Mouse (Mus musculus) myocyte (in vitro differentiated cells): Measurements from ENCODE around the gene Sgsm1. TPM values are rescaled to one million over a fixed set of nuclear protein-coding genes. Genes with fewer than 3 reads are reported as not detected.

ENCODE experiments used
- H3K27me3 ChIP-seq: one replicate; pipeline ENCODE4 v1.6.1; 2011; ENCODE audit not compliant: control insufficient read depth, insufficient read depth, insufficient read length
- H3K36me3 ChIP-seq: one replicate; pipeline ENCODE4 v1.6.1; 2011; ENCODE audit not compliant: control insufficient read depth, insufficient read depth
- H3K4me2 ChIP-seq: one replicate; pipeline ENCODE4 v1.6.1; 2011; ENCODE audit warnings: low read depth, control low read depth
- H3K4me3 ChIP-seq: one replicate; pipeline ENCODE4 v1.5.1; 2011; ENCODE audit warnings: mild to moderate bottlenecking, control low read depth, moderate library complexity
- H3K79me2 ChIP-seq: one replicate; pipeline ENCODE4 v1.6.1; 2011; ENCODE audit not compliant: control insufficient read depth, insufficient read depth
- H3ac ChIP-seq: one replicate; pipeline ENCODE4 v1.6.1; 2011; ENCODE audit not compliant: control insufficient read depth, insufficient read length
- CEBPB ChIP-seq: IDR thresholded peaks from 2 replicates; pipeline ENCODE4 v1.6.1; 2011; ENCODE audit warnings: mild to moderate bottlenecking, moderate library complexity; ENCODE audit not compliant: poor library complexity, insufficient read depth, severe bottlenecking
- E2F4 ChIP-seq: IDR thresholded peaks from one replicate; pipeline ENCODE4 v1.6.1; 2011; ENCODE audit warnings: mild to moderate bottlenecking, control low read depth, moderate library complexity; ENCODE audit not compliant: insufficient read depth
- MAX ChIP-seq: IDR thresholded peaks from one replicate; pipeline ENCODE4 v1.6.1; 2011; ENCODE audit warnings: low read depth, mild to moderate bottlenecking, control low read depth
- MYOD1 ChIP-seq, 3 experiments: IDR thresholded peaks; one replicate each; pipeline ENCODE4 v1.6.1; 2011; ENCODE audit warnings: control low read depth in 2 of 3, low read depth in 2 of 3, mild to moderate bottlenecking in 2 of 3, moderate library complexity in 1 of 3; ENCODE audit not compliant: insufficient read length in 2 of 3, control insufficient read depth in 1 of 3
- MYOG ChIP-seq, 3 experiments: IDR thresholded peaks; one replicate each; pipeline ENCODE4 v1.6.1; 2011; ENCODE audit warnings: control low read depth in 2 of 3, low read depth in 2 of 3, mild to moderate bottlenecking in 2 of 3; ENCODE audit not compliant: insufficient read length in 2 of 3, control insufficient read depth in 1 of 3, insufficient read depth in 1 of 3
- POLR2A ChIP-seq: IDR thresholded peaks from one replicate; pipeline ENCODE4 v1.6.1; 2011; ENCODE audit warnings: low read depth, mild to moderate bottlenecking, control low read depth, moderate library complexity; ENCODE audit not compliant: insufficient read length
- POLR2AphosphoS2 ChIP-seq: IDR thresholded peaks from one replicate; pipeline ENCODE4 v1.6.1; 2011; ENCODE audit warnings: low read depth, control low read depth; ENCODE audit not compliant: insufficient read length
- REST ChIP-seq: IDR thresholded peaks from one replicate; pipeline ENCODE4 v1.6.1; 2011; ENCODE audit warnings: mild to moderate bottlenecking, control low read depth, moderate library complexity; ENCODE audit not compliant: insufficient read depth, insufficient read length
- SRF ChIP-seq: IDR thresholded peaks from one replicate; pipeline ENCODE4 v1.6.1; 2011; ENCODE audit warnings: low read depth; ENCODE audit not compliant: control insufficient read depth, insufficient read length
- TCF12 ChIP-seq: IDR thresholded peaks from one replicate; pipeline ENCODE4 v1.6.1; 2011; ENCODE audit warnings: mild to moderate bottlenecking, control low read depth; ENCODE audit not compliant: poor library complexity, insufficient read depth, severe bottlenecking
- TCF3 ChIP-seq: IDR thresholded peaks from one replicate; pipeline ENCODE4 v1.6.1; 2011; ENCODE audit warnings: low read depth, control low read depth; ENCODE audit not compliant: insufficient read length
- USF1 ChIP-seq: IDR thresholded peaks from one replicate; pipeline ENCODE4 v1.6.1; 2011; ENCODE audit warnings: low read depth, mild to moderate bottlenecking, control low read depth, moderate library complexity
- polyA plus RNA-seq: library from polyadenylated mRNA; unstranded; fragments of >200 nt; fragmentation: generic; extraction: Trizol; gene quantifications from one replicate; pipeline ENCODE4 v1.2.1, GENCODE M21; 2012; ENCODE audit warnings: missing spikeins

Sgsm1 gene
- polyA plus RNA-seq, 1 experiment: 3.6 TPM

- no peak for TF ChIP-seq MYOD1 (IDR thresholded peaks at IDR 0.05; ENCODE audit: control insufficient read depth in 1 of 3, insufficient read length in 2 of 3, low read depth in 2 of 3)
- no peak for TF ChIP-seq CEBPB
- no peak for TF ChIP-seq E2F4
- TF ChIP-seq POLR2AphosphoS2: no peak
- TF ChIP-seq TCF3: no peak
- TF ChIP-seq POLR2A: no peak
- TF ChIP-seq TCF12: no peak
- no peak for TF ChIP-seq SRF
- TF ChIP-seq MAX: no peak
- TF ChIP-seq REST: no peak
- no peak for TF ChIP-seq MYOG (IDR thresholded peaks at IDR 0.05; ENCODE audit: control insufficient read depth in 1 of 3, insufficient read depth in 1 of 3, insufficient read length in 2 of 3, low read depth in 2 of 3)
- no peak for TF ChIP-seq USF1
- Histone ChIP-seq H3K4me2 (no peak overlapping the region), H3K36me3 (no peaks in the 10 kb centered on the region), H3K4me3 (no peak overlapping the region), H3K79me2 (no peaks in the 10 kb centered on the region), H3ac (no peak overlapping the region), H3K27me3 (peaks cover 40% of the 10 kb centered on the region)
Observed at GRCm38 (mm10) chr5:113332899-113333298, 22.3 kb upstream of the Sgsm1 start.

- H3K27me3 ChIP-seq: peaks cover 39% of the 10 kb centered on the region
- H3K36me3 ChIP-seq: no peaks in the 10 kb centered on the region
- no peak overlapping the region for H3K4me2 ChIP-seq
- no peak overlapping the region for H3ac ChIP-seq
- no peak for TF ChIP-seq MYOD1 (IDR thresholded peaks at IDR 0.05; ENCODE audit: control insufficient read depth in 1 of 3, insufficient read length in 2 of 3, low read depth in 2 of 3)
- TF ChIP-seq POLR2A: no peak
- TF ChIP-seq CEBPB: no peak
- TF ChIP-seq POLR2AphosphoS2: no peak
- TF ChIP-seq E2F4: no peak
- no peak for TF ChIP-seq MYOG (IDR thresholded peaks at IDR 0.05; ENCODE audit: control insufficient read depth in 1 of 3, insufficient read depth in 1 of 3, insufficient read length in 2 of 3, low read depth in 2 of 3)
- TF ChIP-seq USF1: no peak
- TF ChIP-seq SRF: no peak
- no peak for TF ChIP-seq TCF12
- TF ChIP-seq REST: no peak
- TF ChIP-seq TCF3: no peak
- no peak for TF ChIP-seq MAX
- no peak overlapping the region for H3K4me3 ChIP-seq
- H3K79me2 ChIP-seq: no peaks in the 10 kb centered on the region
Observed at GRCm38 (mm10) chr5:113332239-113332638, 21.7 kb upstream of the Sgsm1 start.

GRCm38 (mm10) chr5:113330202-113330601 is 19.6 kb upstream of the Sgsm1 start:
- TF ChIP-seq TCF12 (no peak), TCF3 (no peak), USF1 (no peak), E2F4 (no peak), MYOG (IDR thresholded peaks at IDR 0.05; ENCODE audit: control insufficient read depth in 1 of 3, insufficient read depth in 1 of 3, insufficient read length in 2 of 3, low read depth in 2 of 3) (no peak), POLR2AphosphoS2 (no peak), MAX (no peak), CEBPB (no peak), POLR2A (no peak), SRF (no peak), MYOD1 (IDR thresholded peaks at IDR 0.05; ENCODE audit: control insufficient read depth in 1 of 3, insufficient read length in 2 of 3, low read depth in 2 of 3) (no peak), REST (no peak)
- Histone ChIP-seq H3K4me3 (no peak overlapping the region), H3K4me2 (no peak overlapping the region), H3ac (no peak overlapping the region), H3K36me3 (no peaks in the 10 kb centered on the region), H3K79me2 (no peaks in the 10 kb centered on the region), H3K27me3 (peaks cover 18% of the 10 kb centered on the region)

GRCm38 (mm10) chr5:113329463-113329862 is 18.9 kb upstream of the Sgsm1 start:
- TF ChIP-seq MAX (no peak), SRF (no peak), TCF12 (no peak), POLR2A (no peak), E2F4 (no peak), TCF3 (no peak), POLR2AphosphoS2 (no peak), MYOD1 (IDR thresholded peaks at IDR 0.05; ENCODE audit: control insufficient read depth in 1 of 3, insufficient read length in 2 of 3, low read depth in 2 of 3) (no peak), CEBPB (no peak), REST (no peak), USF1 (no peak), MYOG (IDR thresholded peaks at IDR 0.05; ENCODE audit: control insufficient read depth in 1 of 3, insufficient read depth in 1 of 3, insufficient read length in 2 of 3, low read depth in 2 of 3) (no peak)
- Histone ChIP-seq H3K36me3 (no peaks in the 10 kb centered on the region), H3K79me2 (no peaks in the 10 kb centered on the region), H3K27me3 (peaks cover 11% of the 10 kb centered on the region), H3K4me3 (no peak overlapping the region), H3ac (no peak overlapping the region), H3K4me2 (no peak overlapping the region)
